Mouse (Mus musculus): ENCODE results near the gene Adra2b.

Gene Adra2b

DNA sequence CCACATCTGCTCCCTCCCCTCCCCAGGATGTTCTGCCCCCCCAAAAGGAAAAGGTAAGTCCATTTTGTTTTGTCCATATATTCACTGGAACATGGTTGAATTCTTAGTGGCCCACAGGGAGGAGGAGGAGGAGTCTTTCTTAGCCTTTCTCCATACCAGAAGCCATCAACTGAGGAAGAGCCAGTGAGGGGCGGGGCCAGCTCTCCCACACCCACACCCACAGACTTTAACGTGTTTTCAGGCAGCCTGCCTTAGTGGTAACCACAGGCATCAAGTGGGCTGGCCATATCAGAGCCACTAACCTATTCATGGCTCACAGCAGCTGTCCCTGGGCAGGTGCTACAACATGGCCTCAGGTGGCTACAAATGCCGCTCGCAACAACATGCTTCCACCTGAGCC lies 24.2 kb upstream of the Adra2b start:
- DNase-seq (ENCODE audit: extremely low spot score) = no peak

DNA sequence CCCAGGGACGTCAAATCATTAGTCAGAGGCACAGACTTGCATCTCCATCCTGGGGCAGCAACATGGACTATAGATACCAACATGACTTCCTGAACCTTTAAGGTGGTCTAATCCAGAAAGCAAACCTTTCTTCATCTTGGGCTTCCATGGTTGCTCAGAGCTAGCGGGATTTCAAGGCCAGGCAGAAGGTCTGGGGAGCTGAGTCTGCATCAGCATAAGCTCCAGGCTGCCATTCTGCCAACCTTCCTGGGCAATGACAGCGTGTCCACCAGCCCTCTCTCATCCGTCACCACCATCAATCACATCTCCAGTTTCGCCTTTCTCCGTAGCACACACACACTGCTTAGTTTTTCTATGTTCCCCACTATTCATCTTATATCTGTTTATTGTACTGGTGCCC lies 23.7 kb upstream of the Adra2b start:
- no peak for DNase-seq (ENCODE audit: extremely low spot score)

DNA sequence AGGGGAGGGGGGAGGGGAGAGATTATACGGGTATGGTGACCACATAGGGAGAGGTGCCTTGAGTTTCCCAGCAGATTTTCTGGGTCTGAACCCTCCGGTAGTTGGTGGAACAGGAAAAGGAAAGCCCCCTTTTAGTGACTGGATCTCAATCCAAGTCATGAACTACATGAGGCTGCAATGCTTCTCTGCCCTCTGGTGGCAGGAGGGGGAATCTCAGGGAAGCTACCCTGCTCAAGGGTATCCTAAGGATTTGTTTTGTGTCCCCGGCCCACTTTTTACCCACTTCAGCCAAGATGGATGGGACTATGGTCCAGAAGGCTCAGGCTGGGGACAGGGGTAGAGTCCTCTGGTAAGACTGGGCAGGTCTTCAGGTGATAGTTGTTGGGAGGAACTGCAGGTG lies 21.8 kb upstream of the Adra2b start:
- peak; percentile 62 for DNase-seq (ENCODE audit: extremely low spot score)

DNA sequence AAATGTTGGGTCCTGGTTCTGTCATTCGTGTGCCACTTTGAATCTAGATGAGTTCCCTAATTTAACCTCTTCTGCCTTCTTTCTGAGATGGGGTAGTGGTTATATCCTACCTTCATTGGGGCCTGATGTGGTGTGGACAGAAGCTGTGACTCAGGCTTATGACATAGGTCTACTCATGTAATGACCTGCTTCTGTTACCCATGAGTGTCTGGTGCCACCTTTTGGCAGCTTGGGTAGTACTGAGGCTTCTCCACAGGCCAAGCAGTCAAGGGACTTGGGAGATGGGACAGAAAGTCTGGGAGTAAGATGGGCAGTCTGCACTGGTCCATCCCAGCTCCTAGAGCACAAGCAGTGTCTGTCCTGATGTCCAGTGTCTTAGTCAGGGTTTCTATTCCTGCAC lies 16.7 kb upstream of the Adra2b start:
- no peak for DNase-seq (ENCODE audit: extremely low spot score)

DNA sequence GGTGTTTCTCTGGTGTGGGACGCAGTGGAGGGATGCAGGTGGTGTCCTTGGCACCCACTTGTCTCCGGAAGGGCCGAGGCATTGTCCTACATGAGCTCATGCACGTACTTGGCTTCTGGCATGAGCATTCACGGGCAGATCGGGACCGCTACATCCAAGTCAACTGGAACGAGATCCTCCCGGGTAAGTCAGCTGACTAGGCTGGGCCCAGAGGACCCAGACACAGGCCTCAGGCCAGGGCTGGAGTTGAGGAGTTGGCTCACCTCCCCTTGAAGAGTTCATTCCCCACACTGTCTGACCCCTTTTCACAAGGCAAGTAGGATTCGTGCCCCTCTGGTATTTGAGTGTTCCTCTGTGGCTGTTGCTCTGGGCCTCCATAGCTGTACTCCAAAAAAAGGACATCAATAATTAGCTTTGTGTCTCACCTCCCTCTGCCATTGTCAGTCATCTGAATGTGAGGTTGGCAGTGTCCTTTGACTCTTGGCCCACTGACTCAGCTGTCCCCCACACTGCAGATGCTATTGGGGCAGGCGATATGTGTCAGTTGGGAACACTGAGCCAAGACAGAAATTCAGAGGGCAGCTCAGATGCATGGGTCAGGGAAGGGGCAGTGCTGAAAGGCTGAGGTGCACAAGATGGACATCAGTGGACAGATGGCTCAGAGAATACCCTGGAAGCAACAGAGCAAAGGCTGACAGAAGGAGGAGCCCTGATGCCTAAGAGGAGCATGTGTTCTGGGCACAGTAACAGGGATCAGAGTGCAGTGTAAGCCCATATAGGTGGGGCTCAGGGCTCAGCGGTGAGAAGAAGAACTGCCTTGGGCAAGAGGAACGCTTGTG lies 15.6 kb upstream of the Adra2b start:
- DNase-seq (ENCODE audit: extremely low spot score) = no peak

DNA sequence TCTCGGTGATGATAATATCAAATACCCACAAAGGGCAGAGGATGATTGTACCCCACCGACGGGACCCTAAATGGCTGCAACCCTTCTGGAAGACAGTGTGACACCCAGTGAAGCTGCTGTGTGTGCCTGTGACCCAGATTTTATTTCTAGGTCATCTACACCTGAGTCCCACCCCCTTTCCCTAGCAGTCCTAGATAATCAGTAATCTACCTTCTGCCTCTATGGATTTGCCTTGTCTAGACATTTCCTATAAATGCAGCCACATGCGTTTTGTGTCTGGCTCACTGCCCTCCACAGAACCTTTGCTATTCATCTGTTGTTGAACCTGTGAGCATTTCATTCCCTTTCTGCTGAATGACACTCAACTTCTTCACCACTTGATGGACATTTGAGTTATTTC lies 9.1 kb upstream of the Adra2b start:
- no peak for DNase-seq (ENCODE audit: extremely low spot score)

DNA sequence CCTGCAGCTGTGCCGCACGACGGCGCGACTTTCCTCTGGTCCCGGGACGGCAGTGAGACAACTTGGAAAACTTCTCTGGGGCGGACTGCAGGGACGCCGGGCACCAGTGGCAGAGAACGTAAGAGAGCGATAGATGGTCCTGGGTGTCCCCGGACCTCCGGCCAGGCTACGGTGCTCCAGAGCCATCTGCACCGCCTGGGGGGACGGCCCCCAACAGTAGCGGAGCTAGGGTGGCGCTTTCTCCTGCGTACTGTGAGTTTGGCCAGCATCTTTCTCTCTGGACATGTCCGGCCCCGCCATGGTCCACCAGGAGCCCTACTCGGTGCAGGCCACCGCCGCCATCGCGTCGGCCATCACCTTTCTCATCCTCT lies 259 bp downstream of the Adra2b start:
- DNase-seq (ENCODE audit: extremely low spot score) = no peak

DNA sequence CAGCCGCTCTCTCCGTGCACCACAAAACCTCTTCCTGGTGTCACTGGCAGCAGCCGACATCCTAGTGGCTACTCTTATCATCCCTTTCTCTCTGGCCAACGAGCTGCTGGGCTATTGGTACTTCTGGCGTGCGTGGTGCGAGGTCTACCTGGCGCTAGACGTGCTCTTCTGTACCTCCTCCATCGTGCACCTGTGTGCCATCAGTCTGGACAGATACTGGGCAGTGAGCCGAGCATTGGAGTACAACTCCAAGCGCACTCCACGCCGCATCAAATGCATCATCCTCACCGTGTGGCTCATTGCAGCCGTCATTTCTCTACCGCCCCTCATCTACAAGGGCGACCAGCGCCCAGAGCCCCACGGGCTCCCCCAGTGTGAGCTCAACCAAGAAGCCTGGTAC lies 688 bp downstream of the Adra2b start:
- DNase-seq (ENCODE audit: extremely low spot score) = no peak

DNA sequence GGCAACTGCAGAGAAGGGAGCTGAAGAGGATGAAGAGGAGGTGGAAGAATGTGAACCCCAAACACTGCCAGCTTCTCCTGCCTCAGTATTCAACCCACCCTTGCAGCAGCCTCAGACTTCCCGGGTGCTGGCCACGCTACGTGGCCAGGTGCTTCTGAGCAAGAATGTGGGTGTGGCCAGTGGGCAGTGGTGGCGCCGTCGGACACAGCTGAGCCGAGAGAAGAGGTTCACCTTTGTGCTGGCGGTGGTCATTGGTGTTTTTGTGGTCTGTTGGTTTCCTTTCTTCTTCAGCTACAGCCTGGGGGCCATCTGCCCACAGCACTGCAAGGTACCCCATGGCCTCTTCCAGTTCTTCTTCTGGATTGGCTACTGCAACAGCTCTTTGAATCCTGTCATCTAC lies 1.4 kb downstream of the Adra2b start:
- DNase-seq (ENCODE audit: extremely low spot score) = no peak

DNA sequence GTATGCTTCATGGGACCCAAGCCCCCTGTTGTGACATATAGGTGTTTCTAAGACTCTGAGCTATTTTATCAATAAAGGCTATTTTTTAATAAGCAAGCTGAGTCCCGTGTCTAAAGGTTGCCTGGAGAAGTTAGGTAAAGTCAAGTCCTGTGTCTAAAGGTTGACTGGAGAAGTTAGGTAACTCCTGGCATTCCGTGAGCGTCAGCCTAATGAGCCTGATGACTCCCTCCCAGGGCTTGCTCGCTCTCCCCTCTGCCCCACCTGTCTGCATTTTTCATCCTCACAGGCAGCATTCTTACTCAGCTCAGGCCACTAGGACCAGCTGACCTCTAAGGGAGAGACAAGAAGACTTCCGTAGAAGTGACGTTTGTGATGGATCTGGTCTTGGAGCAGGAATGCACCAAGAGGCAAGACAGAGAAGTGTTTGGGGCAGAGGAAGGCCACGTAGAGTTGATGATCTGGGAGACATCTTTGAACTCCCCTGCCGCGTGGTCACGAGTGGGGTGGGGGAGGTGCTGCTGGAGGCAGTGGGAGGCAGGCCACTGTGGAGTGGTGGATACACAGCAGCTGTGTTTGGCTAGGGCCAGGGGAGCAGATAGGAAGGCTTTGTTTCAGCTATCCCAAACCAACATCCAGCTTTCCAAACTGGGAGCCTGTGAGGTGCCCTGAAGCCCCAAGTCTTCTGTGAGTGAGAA lies 4.3 kb downstream of the Adra2b start:
- DNase-seq (ENCODE audit: extremely low spot score) = no peak

DNA sequence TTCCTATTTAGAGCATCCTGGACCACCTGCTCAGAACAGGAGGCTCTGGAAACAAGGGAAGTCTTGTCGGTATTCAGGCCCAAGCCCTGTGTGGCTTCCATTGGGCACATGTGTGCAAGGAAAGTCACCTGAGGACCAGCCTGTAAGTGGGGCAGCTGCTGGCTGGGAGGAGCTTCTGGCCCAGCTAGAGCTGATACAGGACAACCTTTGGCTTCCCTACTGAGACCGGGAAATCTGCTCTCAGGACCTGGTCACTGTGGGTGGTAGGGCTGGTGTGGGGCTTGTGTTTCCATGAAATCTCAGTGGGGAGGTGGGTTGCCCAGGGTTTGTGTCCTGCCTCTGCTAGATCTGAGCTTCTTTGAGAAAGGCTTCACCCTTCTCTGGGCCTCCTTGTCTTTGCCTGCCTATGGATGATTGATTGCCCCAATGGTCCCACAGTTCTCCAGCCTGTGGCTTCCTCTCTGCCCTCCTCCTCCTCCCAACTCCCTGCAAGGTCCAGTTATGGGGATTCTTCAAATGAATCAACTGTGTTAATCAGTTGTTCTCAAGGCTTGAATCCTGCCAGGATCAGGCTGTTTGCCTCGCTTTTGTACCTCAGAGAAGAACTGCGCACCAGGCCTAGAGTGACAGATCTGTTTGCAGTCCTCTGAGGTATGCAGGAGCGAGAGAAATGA lies 6.8 kb downstream of the Adra2b start:
- no peak for DNase-seq (ENCODE audit: extremely low spot score)

DNA sequence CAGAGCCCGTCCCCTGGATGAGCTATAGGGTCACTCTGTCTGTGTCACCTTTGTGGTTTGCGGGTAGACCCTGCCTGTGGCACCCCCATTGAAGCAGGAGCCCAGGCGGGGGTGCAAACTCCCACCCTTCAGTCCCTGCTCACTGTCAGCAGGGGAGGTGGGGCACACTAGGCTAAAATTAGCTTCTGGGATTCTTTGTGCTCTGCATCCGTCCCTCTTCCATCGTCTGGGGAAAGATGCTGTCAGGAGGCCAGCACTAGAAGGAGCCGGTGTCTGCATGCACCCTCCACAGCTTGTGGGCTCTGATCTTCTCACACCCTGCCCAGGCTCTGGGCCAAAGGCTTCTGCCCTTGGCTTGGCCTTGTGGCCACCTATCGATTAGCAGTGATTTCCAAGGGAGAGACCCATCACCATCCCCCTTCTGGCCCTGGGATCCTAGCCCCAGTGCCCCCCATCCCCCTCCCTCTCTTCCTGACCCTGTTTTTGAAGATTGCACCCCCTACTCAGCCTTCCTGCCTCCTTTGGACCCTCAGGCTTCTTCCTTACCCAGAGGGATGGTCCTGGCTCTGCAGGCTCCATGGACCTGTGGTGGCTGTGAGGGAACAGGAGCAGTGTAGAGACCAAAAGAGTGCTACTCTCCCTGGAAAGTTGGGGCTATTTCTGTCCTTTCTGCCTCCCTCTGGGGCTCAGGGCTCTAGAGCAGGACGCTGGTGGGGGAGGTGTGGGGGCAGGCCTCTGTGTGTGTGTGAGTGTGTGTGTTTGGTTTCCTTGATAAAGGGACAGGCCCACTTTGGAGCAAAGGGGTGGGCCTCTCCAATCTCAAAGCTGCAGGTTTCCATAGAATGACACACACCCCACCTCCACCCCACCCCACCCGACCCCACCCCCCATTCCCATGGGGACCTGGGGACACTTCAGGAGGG lies 7.8 kb downstream of the Adra2b start:
- DNase-seq (ENCODE audit: extremely low spot score) = no peak

DNA sequence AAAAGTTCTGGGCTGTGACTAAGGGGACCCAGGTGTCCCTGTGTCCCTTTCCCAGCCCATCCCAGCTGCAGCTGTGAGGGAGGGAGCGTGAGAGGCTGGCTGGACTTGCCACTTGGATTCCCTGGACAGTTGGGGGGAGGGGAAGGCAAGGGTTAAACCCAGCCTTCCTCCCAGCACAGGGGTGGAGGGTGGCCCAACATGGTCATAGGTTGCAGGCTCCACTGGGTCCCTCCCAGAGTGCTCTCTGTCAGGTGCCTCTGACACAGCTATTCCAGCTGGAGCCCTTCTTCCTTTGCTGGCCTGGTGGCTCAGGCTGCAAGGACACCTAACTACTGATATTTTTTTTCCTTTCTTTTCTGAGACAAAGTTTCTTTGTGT lies 8.5 kb downstream of the Adra2b start:
- DNase-seq (ENCODE audit: extremely low spot score) = no peak

DNA sequence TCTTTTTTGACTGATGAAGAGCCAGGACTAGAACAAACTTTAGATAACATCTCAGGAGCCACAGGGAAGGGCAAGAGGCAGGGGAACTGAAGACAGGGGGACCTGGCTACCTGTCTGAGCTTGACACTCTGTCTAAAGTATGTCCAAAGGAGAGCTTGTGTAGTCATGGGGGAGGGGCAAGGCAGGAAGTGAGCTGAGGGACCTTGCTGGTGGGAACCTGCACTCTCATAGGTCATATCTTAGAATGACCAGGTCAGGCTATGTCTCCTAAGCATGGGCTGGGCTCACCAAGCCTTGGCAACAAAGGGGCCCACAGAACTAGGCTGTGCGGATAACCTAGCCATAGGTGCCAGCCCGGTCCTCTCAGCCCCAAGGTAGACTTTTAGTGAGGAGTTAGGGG lies 9.1 kb downstream of the Adra2b start:
- DNase-seq (ENCODE audit: extremely low spot score) = no peak

DNA sequence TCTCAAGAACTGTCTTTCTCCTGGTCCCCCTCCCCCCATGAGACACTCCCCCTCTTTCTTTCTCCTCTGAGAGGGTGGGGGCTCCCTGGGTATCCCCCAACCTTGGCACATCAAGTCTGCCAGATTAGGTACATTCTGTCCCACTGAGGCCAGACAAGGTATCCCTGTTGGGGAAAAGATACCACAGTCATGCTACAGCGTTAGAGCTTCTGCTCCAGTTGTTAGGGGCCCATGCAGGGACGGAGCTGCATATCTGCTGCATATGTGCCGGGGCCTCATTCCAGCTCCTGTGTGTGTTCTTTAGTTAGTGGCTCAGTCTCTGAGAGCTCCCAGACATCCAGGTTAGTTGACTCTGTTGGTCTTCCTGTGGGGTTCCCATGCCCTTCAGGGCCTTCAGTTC lies 11.1 kb downstream of the Adra2b start:
- DNase-seq (ENCODE audit: extremely low spot score) = no peak

DNA sequence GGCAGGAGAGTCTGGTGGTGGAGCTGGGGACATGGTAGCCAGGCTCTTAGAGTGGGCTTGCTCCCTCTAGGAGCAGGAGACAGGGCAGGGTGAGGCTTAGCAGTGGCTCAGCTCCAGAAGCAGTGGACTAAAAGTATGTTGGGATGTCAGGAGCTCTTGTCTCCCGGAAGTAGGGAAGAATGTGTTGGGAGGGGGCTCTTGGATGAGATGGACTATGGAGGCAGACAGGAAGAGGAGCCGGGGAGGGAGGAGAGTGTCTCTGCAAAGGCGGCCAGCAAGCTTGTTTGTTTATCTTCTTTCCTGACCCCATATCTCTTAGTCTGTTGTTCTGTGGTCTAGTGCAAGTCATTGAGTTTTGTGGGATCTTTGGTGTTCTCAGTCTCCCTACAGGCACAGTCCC lies 12.1 kb downstream of the Adra2b start:
- no peak for DNase-seq (ENCODE audit: extremely low spot score)

DNA sequence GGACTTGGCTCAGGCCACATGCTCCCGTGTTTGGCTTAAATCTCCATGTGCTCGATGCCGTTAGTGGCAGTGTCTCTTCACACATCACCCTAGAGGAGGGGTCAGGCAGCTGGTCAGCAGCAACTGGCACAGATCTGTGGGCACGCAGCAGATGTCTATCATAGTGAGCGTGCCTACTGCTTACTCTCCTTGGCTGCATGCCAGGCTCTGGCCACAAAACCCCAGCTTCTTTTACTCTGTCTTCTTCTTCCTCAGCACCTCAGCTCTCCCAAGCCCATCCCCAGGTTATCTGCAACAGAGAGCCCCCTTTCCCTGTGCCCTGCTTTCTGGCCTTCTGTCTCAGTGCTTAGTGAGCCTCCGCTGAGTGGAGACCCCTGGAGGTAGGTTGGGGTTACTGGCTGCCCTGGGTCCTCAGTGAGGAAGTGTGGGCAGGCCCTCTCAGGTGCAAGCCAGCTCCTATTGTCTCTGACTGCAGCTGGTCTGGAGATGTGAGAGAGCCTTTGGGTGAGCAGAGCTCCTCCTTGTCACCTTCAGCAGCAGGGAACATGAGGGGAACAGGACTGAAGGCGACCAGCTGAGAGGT lies 12.8 kb downstream of the Adra2b start:
- DNase-seq (ENCODE audit: extremely low spot score) = peak; percentile 38

DNA sequence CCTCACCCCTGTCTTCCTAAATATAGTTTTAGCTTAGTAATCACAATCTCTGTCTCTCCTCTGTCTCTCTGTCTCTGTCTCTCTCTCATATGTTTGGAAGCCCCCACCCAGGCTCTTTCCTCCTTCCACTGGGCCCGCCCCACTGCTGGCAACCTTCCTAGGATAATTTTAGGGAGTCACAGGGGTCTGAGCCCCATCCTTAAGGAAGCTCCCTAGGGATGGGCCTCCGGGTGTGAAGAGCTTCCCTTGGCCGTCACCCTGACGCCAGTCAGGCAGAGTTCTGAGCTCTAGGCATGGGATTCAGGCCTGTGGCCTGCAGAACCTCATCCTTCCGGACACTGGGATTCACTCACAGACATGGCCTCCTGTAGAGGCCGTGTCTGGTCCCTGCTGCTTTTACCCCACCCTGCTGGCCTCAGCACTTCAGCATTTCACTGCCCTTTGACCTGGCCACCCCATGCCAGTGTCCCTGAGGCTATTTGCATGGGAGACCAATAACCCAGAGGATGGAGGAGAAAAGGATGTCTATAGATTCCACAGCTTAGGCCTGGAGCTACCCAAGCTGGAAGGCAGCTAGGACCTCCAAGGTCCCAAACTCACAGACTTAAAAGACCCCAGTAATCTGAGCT lies 13.5 kb downstream of the Adra2b start:
- DNase-seq (ENCODE audit: extremely low spot score) = no peak

DNA sequence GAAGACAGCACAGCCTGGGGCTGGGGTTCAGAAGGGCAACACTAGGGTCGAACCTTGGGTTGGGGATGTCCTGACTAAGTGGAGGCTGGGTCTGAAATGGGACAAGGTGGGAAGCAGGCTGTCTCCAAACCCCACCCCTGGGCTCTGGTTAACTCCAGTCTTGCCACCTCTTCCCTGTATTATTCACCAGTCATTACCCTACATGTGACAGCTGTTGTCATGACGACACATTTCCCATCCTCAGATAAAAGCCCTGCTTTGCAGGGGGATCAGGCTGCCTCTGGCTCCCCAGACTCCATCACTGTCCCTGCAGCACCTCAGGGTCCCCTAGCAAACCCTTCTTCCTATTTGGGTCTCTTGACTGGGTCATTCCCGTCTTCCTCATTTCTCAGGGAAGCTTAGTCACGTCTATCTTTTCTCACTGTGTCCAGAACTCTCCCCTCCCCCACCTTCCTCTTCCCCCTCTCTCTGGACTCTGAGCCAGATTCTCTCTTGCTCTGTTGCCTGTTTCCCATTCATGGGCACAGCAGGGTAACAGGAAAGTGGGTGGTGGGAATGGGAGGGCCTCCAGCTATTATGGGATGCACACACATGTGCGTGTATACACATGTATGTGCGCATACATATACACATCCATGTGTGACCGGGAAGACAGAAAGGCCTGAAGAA lies 15.1 kb downstream of the Adra2b start:
- peak; percentile 20 for DNase-seq (ENCODE audit: extremely low spot score)

DNA sequence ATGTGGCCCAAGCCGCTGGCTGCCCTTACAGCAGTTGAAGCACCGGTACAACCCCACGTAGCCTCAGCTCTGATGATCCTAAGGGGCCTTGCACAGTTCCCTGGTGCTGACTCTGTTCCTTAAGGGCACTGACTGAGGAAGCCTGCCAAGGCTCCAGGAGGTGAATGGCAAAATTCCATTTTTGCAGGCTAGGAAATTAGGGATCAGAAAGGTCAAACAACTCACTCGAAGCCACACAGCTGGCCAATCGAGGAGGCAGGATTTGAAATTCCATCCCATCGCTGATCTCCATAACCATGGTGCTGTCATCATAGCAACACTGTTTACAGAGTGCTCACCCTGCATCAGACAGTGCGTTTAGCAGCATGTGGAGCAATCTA lies 15.6 kb downstream of the Adra2b start:
- DNase-seq (ENCODE audit: extremely low spot score) = no peak

DNA sequence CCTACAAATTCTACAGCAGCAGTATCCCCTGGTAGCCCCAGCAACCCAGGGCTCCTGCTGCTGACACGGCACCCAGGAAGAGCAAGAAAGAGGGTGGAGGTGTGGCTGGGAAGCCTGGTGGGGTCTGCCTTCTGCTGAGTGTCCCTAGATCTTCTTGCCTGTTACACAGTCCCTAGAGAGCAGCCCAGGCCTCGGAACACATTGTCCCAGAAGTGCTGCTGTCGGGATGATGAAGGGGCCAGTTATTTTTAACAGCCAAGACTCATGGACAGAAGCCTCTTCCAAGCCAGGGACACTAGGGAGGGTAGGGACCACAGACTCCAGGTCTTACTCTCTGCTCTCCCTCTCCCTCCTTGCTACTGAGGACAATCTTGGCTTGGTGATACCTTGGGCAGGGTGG lies 16.2 kb downstream of the Adra2b start:
- no peak for DNase-seq (ENCODE audit: extremely low spot score)
